Mouse (Mus musculus): Measurements from ENCODE around the gene Il3ra. TPM values are rescaled to one million over a fixed set of nuclear protein-coding genes. Genes with fewer than 3 reads are reported as not detected.

The Il3ra gene
- polyA plus RNA-seq, 1 experiment = 15.9 TPM

DNA sequence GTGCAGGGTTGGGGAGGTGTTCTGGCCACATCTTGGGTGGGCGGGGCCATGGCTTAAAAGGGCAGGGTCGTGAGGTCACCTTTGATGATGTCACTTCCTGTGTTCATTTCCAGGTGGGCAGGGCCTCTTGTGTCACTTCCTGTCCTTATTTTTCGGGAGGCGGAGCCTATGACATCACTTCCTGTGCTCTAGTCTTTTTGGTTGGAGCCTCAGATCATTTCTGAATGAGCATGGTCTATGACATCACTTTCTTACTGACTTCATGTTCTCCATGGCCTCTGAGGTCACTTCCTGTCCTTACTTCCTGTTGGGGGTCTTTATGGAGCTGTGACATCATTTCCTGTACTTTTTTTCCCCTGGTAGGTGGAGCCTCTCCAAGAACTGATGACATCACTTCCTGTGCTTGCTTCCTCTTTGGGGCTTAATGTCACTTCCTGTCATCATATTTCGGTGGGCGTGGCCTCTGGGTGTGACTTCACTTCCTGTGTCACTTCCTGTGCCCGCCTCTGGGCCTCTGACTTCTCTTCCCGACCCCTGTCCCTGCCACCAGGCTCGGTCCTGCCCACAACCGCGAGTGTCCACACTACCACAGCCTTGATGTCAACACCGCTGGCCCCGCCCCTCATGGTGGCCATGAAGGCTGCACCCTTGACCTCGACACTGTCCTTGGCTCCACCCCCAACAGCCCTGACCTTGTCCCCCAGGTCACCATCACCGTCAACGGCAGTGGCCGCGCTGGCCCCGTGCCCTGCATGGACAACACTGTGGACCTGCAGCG lies 3.6 kb downstream of the Il3ra start:
- no peak for DNase-seq (ENCODE audit: low read depth)
- no peak for TF ChIP-seq CTCF (IDR thresholded peaks at IDR 0.05; ENCODE audit: borderline replicate concordance, extremely low read depth, insufficient read depth, insufficient read length)
- no peak for TF ChIP-seq POLR2A (IDR thresholded peaks at IDR 0.05; ENCODE audit: borderline replicate concordance, extremely low read depth, insufficient read depth, insufficient read length, poor library complexity, severe bottlenecking)

DNA sequence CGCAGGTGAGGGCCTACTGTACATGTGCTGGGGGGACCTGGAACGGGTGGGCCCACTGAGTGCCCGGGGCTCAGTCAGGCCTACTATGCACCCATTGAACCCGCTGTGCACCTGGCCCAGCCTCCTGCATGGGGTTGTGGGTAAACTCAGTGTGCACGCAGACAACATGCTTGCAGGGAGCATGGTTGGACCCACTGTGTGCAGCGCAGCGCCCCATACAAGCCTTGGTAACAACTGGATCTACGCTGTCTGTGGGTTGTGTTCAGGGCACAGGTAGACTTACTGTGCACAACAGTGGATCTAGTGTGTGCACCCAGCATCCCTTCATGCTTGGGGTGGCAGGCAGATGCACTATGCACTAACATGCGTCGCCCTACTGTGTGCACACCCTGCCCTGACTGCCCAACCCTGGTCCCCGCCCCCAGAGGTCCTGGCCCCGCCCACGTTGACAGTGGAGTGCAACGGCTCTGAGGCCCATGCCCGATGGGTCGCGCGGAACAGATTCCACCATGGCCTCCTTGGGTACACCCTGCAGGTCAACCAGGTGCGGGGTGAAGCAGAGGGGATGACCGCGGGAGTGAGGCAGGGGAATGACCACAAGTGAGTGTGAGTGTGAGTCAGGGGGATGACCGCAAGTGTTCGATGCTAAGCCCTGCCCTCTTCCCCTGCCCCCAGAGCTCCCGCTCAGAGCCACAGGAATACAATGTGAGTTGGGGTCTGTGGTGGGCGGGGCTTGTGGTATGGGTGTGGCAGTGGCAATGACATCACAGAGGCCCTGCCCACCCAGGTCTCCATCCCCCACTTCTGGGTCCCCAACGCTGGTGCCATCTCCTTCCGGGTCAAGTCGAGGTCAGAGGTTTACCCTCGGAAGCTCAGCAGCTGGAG lies 4.4 kb downstream of the Il3ra start:
- DNase-seq (ENCODE audit: low read depth) = peak; percentile 3
- TF ChIP-seq POLR2A (IDR thresholded peaks at IDR 0.05; ENCODE audit: borderline replicate concordance, extremely low read depth, insufficient read depth, insufficient read length, poor library complexity, severe bottlenecking) = no peak
- TF ChIP-seq CTCF (IDR thresholded peaks at IDR 0.05; ENCODE audit: borderline replicate concordance, extremely low read depth, insufficient read depth, insufficient read length) = no peak

DNA sequence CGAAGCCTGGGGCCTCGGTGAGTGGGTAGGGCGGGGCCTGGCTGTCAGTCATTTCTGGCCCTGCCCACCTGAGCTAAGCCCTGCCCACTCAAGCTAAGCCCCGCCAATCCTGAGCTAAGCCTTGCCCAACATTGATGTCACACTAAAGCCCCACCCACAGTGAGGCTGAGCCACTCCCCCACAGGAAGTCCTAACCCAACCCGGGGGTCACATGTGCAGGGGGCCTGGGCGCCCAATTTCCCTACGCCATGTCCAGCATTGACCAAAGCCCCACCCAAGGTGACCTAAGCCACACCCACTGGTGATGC lies 5.0 kb downstream of the Il3ra start:
- no peak for TF ChIP-seq POLR2A (IDR thresholded peaks at IDR 0.05; ENCODE audit: borderline replicate concordance, extremely low read depth, insufficient read depth, insufficient read length, poor library complexity, severe bottlenecking)
- TF ChIP-seq CTCF (IDR thresholded peaks at IDR 0.05; ENCODE audit: borderline replicate concordance, extremely low read depth, insufficient read depth, insufficient read length) = no peak
- peak; percentile 1 for DNase-seq (ENCODE audit: low read depth)

- TF ChIP-seq CTCF (IDR thresholded peaks at IDR 0.05; ENCODE audit: borderline replicate concordance, extremely low read depth, insufficient read depth, insufficient read length) (no peak), POLR2A (IDR thresholded peaks at IDR 0.05; ENCODE audit: borderline replicate concordance, extremely low read depth, insufficient read depth, insufficient read length, poor library complexity, severe bottlenecking) (no peak)
- DNase-seq (ENCODE audit: low read depth) = peak; percentile 92
Observed at GRCm38 (mm10) chr14:14351721-14352590, 5.9 kb downstream of the Il3ra start.

- no peak for DNase-seq (ENCODE audit: low read depth)
- TF ChIP-seq POLR2A (IDR thresholded peaks at IDR 0.05; ENCODE audit: borderline replicate concordance, extremely low read depth, insufficient read depth, insufficient read length, poor library complexity, severe bottlenecking) (no peak), CTCF (IDR thresholded peaks at IDR 0.05; ENCODE audit: borderline replicate concordance, extremely low read depth, insufficient read depth, insufficient read length) (no peak)
Observed at GRCm38 (mm10) chr14:14352606-14353005, 6.5 kb downstream of the Il3ra start.

- no peak for TF ChIP-seq POLR2A (IDR thresholded peaks at IDR 0.05; ENCODE audit: borderline replicate concordance, extremely low read depth, insufficient read depth, insufficient read length, poor library complexity, severe bottlenecking)
- TF ChIP-seq CTCF (IDR thresholded peaks at IDR 0.05; ENCODE audit: borderline replicate concordance, extremely low read depth, insufficient read depth, insufficient read length) = no peak
- peak; percentile 63 for DNase-seq (ENCODE audit: low read depth)
Observed at GRCm38 (mm10) chr14:14353081-14353732, 7.1 kb downstream of the Il3ra start.

- DNase-seq (ENCODE audit: low read depth) = no peak
- TF ChIP-seq POLR2A (IDR thresholded peaks at IDR 0.05; ENCODE audit: borderline replicate concordance, extremely low read depth, insufficient read depth, insufficient read length, poor library complexity, severe bottlenecking) = no peak
- no peak for TF ChIP-seq CTCF (IDR thresholded peaks at IDR 0.05; ENCODE audit: borderline replicate concordance, extremely low read depth, insufficient read depth, insufficient read length)
Observed at GRCm38 (mm10) chr14:14353740-14354510, 7.8 kb downstream of the Il3ra start.

GRCm38 (mm10) chr14:14354511-14355359 lies 8.7 kb downstream of the Il3ra start:
- no peak for TF ChIP-seq POLR2A (IDR thresholded peaks at IDR 0.05; ENCODE audit: borderline replicate concordance, extremely low read depth, insufficient read depth, insufficient read length, poor library complexity, severe bottlenecking)
- TF ChIP-seq CTCF (IDR thresholded peaks at IDR 0.05; ENCODE audit: borderline replicate concordance, extremely low read depth, insufficient read depth, insufficient read length) = no peak
- DNase-seq (ENCODE audit: low read depth) = peak; percentile 67

DNA sequence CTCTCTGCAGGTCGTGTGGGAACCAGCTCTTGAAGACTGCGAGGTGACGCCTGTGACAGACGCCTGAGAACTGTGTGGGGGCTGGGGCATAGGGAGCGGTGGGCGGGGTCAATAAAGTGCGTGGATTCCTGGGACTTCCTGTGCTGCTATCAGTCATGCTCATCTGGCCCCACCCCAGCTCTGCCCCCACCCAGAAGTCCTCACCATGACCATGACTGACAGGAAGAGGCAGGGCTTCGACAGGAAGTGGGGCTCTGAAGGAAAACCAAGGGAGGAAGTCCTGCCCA lies 9.2 kb downstream of the Il3ra start:
- DNase-seq (ENCODE audit: low read depth) = no peak

More for the DNA sequence above, 9.2 kb downstream of the Il3ra start:
- TF ChIP-seq POLR2A (IDR thresholded peaks at IDR 0.05; ENCODE audit: borderline replicate concordance, extremely low read depth, insufficient read depth, insufficient read length, poor library complexity, severe bottlenecking) (no peak), CTCF (IDR thresholded peaks at IDR 0.05; ENCODE audit: borderline replicate concordance, extremely low read depth, insufficient read depth, insufficient read length) (no peak)
